Mouse (Mus musculus) layer of hippocampus, postnatal 36 days (tissue): ENCODE data around the gene C2cd5. TPM values are rescaled to one million over a fixed set of nuclear protein-coding genes. Genes with fewer than 3 reads are reported as not detected.
A peak's percentile ranks its signal among the peaks of the same experiment; 100 is the strongest.

Experiments used
- DNase-seq, 2 experiments: peaks; one replicate each; pipeline ENCODE4 v3.0.0; 2022
- total RNA-seq, 2 experiments: library from RNA; stranded (reverse); gene quantifications; 2 replicates each; pipeline ENCODE4 v1.2.3; 2021

Gene C2cd5
- total RNA-seq, 2 experiments from 2014 or later, result 97.8 to 114 TPM

DNA sequence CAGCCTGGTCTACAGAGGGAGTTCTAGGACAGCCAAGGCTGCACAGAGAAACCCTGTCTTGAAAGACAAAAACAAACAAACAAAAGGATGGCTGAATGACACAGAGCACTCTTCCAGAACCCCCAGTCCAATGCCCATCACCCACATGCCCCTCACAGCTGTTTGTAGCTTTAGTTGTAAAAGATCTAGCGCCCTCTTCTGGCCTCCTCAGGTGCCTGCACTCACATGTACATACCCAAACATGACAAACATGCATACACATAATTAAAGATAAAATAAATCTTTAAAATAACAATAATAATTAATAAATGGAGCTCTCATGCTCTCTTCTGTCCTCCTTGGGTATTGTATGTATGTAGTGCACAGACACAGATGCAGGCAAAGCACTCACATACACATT, 122.7 kb downstream of the C2cd5 start:
- no peak for DNase-seq

GRCm38 (mm10) chr6:142973289-142973688, 126.7 kb downstream of the C2cd5 start:
- DNase-seq, result no peak

- no peak for DNase-seq
Observed at GRCm38 (mm10) chr6:142972205-142972604, 127.7 kb downstream of the C2cd5 start.

GRCm38 (mm10) chr6:142967407-142967806, 132.5 kb downstream of the C2cd5 start:
- no peak for DNase-seq

- DNase-seq, result peak; percentile 78 to 81
Observed at GRCm38 (mm10) chr6:142964531-142965385, 135.2 kb downstream of the C2cd5 start.

- peak in 1 of 2 experiments; percentile 68 for DNase-seq
Observed at GRCm38 (mm10) chr6:142964076-142964530, 135.8 kb downstream of the C2cd5 start, which contains the start of gene St8sia1. St8sia1 (minus strand) TSS chr6:142964452.

- no peak for DNase-seq
Observed at GRCm38 (mm10) chr6:142963480-142964075, 136.4 kb downstream of the C2cd5 start.

GRCm38 (mm10) chr6:142962881-142963280, 137.1 kb downstream of the C2cd5 start:
- no peak for DNase-seq

- DNase-seq, result no peak
Observed at GRCm38 (mm10) chr6:142962476-142962875, 137.5 kb downstream of the C2cd5 start.

- no peak for DNase-seq
Observed at GRCm38 (mm10) chr6:142961721-142962455, 138.1 kb downstream of the C2cd5 start.

Other genes starting within 250 kb of the C2cd5 start
- 10 to 100 TPM; 34.6 to 34.9 TPM for gene St8sia1, start 135.7 kb downstream of the C2cd5 start, total RNA-seq
- gene Etnk1, start 67.1 kb upstream of the C2cd5 start, total RNA-seq, result 100 to 1,000 TPM; 188 to 192 TPM